9 mouse cellular contexts compared by ENCODE assay signal in the genomic region with DNA sequence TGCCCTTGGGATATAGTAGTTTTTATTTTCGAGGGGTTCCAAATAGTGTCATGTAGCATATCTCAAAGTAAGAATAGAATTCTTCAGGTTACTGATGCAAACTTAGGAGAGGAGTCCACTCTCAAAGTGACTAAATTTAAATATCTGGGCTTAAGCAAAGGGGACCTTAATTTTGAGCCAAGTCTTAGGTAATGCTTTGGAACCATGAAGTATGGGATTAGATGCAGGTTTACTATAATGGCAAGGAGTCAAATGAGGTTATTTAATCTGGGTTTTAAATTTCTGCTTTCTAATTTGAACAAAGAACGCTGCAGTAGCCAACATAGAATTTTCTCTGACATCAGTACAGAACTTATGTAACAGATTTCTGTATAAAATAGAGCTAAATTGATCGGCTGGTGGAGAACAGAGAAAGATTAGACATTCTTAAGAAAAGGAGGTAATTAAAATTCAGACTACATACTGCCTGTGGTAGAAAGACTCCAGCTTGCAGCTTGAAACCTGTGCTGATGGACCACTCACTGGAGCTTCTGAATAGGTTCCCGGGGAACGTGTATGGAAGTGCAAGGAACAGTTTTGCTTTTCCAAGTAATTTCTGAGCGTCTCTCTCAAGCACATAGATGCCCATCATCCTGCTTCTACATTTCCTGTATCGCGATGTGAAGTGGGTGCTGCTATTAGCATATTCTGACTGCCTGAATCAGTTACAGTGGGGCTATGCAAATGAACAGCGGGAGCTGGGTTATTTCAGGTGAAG.
DNase-seq lines count a peak whose midpoint lies in the region; ATAC-seq lines count a peak whose summit lies in the region.
"Had no signal": no experiment of that assay in that cellular context is flagged by ENCODE, and none has a peak within 500 bp of the region (broad histone marks: within the 10 kb centered on the region; RNA-seq: fewer than 3 reads in every experiment).

No protein-coding gene starts in this region.

- no peak for ATAC-seq in heart, embryonic 13.5 days (ENCODE audit: extremely low read depth, insufficient number of reproducible peaks, low FRiP score, low TSS enrichment)
- ATAC-seq in forebrain, embryonic 15.5 days (replicated peaks), result peak; percentile 94
- no peak for ATAC-seq in neural tube, embryonic 13.5 days (ENCODE audit: low read depth)

- peak overlapping the region; percentile 19; the same call in 1 of the 2 replicates for H3K4me3 ChIP-seq in heart, embryonic 13.5 days
- H3K4me3 ChIP-seq in forebrain, embryonic 15.5 days, result peak overlapping the region; percentile 33
- peak overlapping the region; percentile 25 for H3K4me3 ChIP-seq in neural tube, embryonic 13.5 days

- intact Hi-C loops in heart, postnatal 36 days (cut with DNase I), result no loop called here

- peak overlapping the region; percentile 45 for H3K4me2 ChIP-seq in heart, embryonic 13.5 days
- H3K4me2 ChIP-seq in forebrain, embryonic 15.5 days (replicated peaks), result peak overlapping the region; percentile 49
- peak overlapping the region; percentile 43 for H3K4me2 ChIP-seq in neural tube, embryonic 13.5 days

- no peak for DNase-seq in heart, postnatal 36 days
- peak; percentile 47 to 52 for DNase-seq in layer of hippocampus, postnatal 14 days (ENCODE audit: low spot score in 2 of 2)
- no peak for DNase-seq in embryo, embryonic 11 days
- no peak for DNase-seq in kidney, postnatal 25 days
- DNase-seq in lung, postnatal 36 days, result no peak
- DNase-seq: lung, adult 2 months had no signal

- no peak overlapping the region for H3K27ac ChIP-seq in heart, embryonic 13.5 days (replicated peaks)
- peak overlapping the region; percentile 72 for H3K27ac ChIP-seq in forebrain, embryonic 15.5 days (replicated peaks)
- no peak overlapping the region for H3K27ac ChIP-seq in neural tube, embryonic 13.5 days (replicated peaks)

- no peaks in the 10 kb centered on the region for H3K9me3 ChIP-seq in heart, embryonic 13.5 days
- H3K9me3 ChIP-seq in forebrain, embryonic 15.5 days, result no peaks in the 10 kb centered on the region
- no peaks in the 10 kb centered on the region for H3K9me3 ChIP-seq in neural tube, embryonic 13.5 days

- no peaks in the 10 kb centered on the region for H3K27me3 ChIP-seq in heart, embryonic 13.5 days (replicated peaks)
- H3K27me3 ChIP-seq in forebrain, embryonic 15.5 days, result no peaks in the 10 kb centered on the region
- H3K27me3 ChIP-seq in neural tube, embryonic 13.5 days, result no peaks in the 10 kb centered on the region

- H3K9ac ChIP-seq in heart, embryonic 13.5 days, result no peak overlapping the region; the same call in 1 of the 2 replicates
- no peak overlapping the region for H3K9ac ChIP-seq in forebrain, embryonic 15.5 days (replicated peaks)
- no peak overlapping the region for H3K9ac ChIP-seq in neural tube, embryonic 13.5 days

- H3K4me1 ChIP-seq in heart, embryonic 13.5 days, result no peaks in the 10 kb centered on the region
- peaks cover 14% of the 10 kb centered on the region; the same call in 1 of the 2 replicates for H3K4me1 ChIP-seq in forebrain, embryonic 15.5 days
- H3K4me1 ChIP-seq in neural tube, embryonic 13.5 days (replicated peaks), result no peaks in the 10 kb centered on the region; the same call in 1 of the 2 replicates

- no peaks in the 10 kb centered on the region for H3K36me3 ChIP-seq in heart, embryonic 13.5 days
- no peaks in the 10 kb centered on the region for H3K36me3 ChIP-seq in forebrain, embryonic 15.5 days
- H3K36me3 ChIP-seq in neural tube, embryonic 13.5 days, result no peaks in the 10 kb centered on the region

- WGBS in heart, embryonic 13.5 days, result 36% methylated on average over 9 of the region's 9 CpGs
- 14% methylated on average over 9 of the region's 9 CpGs for WGBS in forebrain, embryonic 15.5 days
- WGBS in neural tube, embryonic 13.5 days, result 33% methylated on average over 9 of the region's 9 CpGs

Comparison
In these comparisons a context has a peak if more than half of its experiments do, and no peak if none do; other contexts are left out.
1. DNase-seq: peak in layer of hippocampus, postnatal 14 days (2 of 2); none in heart, postnatal 36 days (0 of 2), embryo, embryonic 11 days (single experiment), kidney, postnatal 25 days (0 of 2) and lung, postnatal 36 days (single experiment).
2. Peak in every context shown above with its lines, with median percentiles within 50 percentile points of each other: H3K4me2 ChIP-seq and H3K4me3 ChIP-seq.